Mouse (Mus musculus): ENCODE measurements around the gene Fkbp1a.

Gene Fkbp1a

GRCm38 (mm10) chr2:151546571-151546970, 4.3 kb downstream of the Fkbp1a start:
- no peak for DNase-seq (ENCODE audit: low read depth, low spot score)

GRCm38 (mm10) chr2:151549615-151550121, 7.4 kb downstream of the Fkbp1a start:
- DNase-seq (ENCODE audit: low read depth, low spot score), result peak; percentile 44

GRCm38 (mm10) chr2:151562930-151563921, 20.9 kb downstream of the Fkbp1a start:
- no peak for DNase-seq (ENCODE audit: low read depth, low spot score)

- DNase-seq (ENCODE audit: low read depth, low spot score), result no peak
These were observed 21.7 kb downstream of the Fkbp1a start for GRCm38 (mm10) chr2:151564006-151564405.

- no peak for DNase-seq (ENCODE audit: low read depth, low spot score)
These were observed 22.7 kb downstream of the Fkbp1a start for GRCm38 (mm10) chr2:151564986-151565385.

- no peak for DNase-seq (ENCODE audit: low read depth, low spot score)
These were observed 24.6 kb downstream of the Fkbp1a start for GRCm38 (mm10) chr2:151566856-151567255.

- peak; percentile 75 for DNase-seq (ENCODE audit: low read depth, low spot score)
These were observed 27.2 kb downstream of the Fkbp1a start for GRCm38 (mm10) chr2:151569452-151569851.

GRCm38 (mm10) chr2:151571873-151572700, 29.8 kb downstream of the Fkbp1a start, which contains the start of gene Sdcbp2:
Sdcbp2 (plus strand) TSS chr2:151572622.
- DNase-seq (ENCODE audit: low read depth, low spot score), result no peak

- no peak for DNase-seq (ENCODE audit: low read depth, low spot score)
These were observed 31.4 kb downstream of the Fkbp1a start for GRCm38 (mm10) chr2:151573667-151574066.

- no peak for DNase-seq (ENCODE audit: low read depth, low spot score)
These were observed 32.3 kb downstream of the Fkbp1a start for GRCm38 (mm10) chr2:151574607-151575006.

- DNase-seq (ENCODE audit: low read depth, low spot score), result peak; percentile 31
These were observed 32.9 kb downstream of the Fkbp1a start for GRCm38 (mm10) chr2:151575119-151575698.

- no peak for DNase-seq (ENCODE audit: low read depth, low spot score)
These were observed 33.6 kb downstream of the Fkbp1a start for GRCm38 (mm10) chr2:151575699-151576389.

GRCm38 (mm10) chr2:151579183-151579582, 36.9 kb downstream of the Fkbp1a start:
- no peak for DNase-seq (ENCODE audit: low read depth, low spot score)

GRCm38 (mm10) chr2:151580945-151581344, 38.7 kb downstream of the Fkbp1a start:
- no peak for DNase-seq (ENCODE audit: low read depth, low spot score)

- no peak for DNase-seq (ENCODE audit: low read depth, low spot score)
These were observed 43.7 kb downstream of the Fkbp1a start for GRCm38 (mm10) chr2:151585934-151586333.

GRCm38 (mm10) chr2:151586807-151587206, 44.5 kb downstream of the Fkbp1a start:
- no peak for DNase-seq (ENCODE audit: low read depth, low spot score)

- DNase-seq (ENCODE audit: low read depth, low spot score), result no peak
These were observed 45.0 kb downstream of the Fkbp1a start for GRCm38 (mm10) chr2:151587306-151587705.

- no peak for DNase-seq (ENCODE audit: low read depth, low spot score)
These were observed 55.8 kb downstream of the Fkbp1a start for GRCm38 (mm10) chr2:151598068-151598467.

GRCm38 (mm10) chr2:151602106-151602505, 59.8 kb downstream of the Fkbp1a start:
- DNase-seq (ENCODE audit: low read depth, low spot score), result no peak

- DNase-seq (ENCODE audit: low read depth, low spot score), result no peak
These were observed 61.3 kb downstream of the Fkbp1a start for GRCm38 (mm10) chr2:151603630-151604029.

GRCm38 (mm10) chr2:151605437-151605987, 63.2 kb downstream of the Fkbp1a start:
- no peak for DNase-seq (ENCODE audit: low read depth, low spot score)

Measured in A20 (cell line).